Mouse (Mus musculus): ENCODE data around the gene Nav2. TPM values are rescaled to one million over a fixed set of nuclear protein-coding genes. Genes with fewer than 3 reads are reported as not detected.

Gene Nav2
- 100 to 1,000 TPM in 1 of 2 experiments, 10 to 100 TPM in 1; 94.6 to 122 TPM for total RNA-seq (2021)
- long read RNA-seq, experiment 1, partial matches to known transcripts = 0 of 6 reads
- long read RNA-seq, experiment 1, other reads (novel, unspliced or antisense) = 6 of 6 reads
- long read RNA-seq, experiment 2, partial matches to known transcripts = 1 of 10 reads
- long read RNA-seq, experiment 2, other reads (novel, unspliced or antisense) = 8 of 10 reads

- no peak for DNase-seq (ENCODE audit: low spot score in 2 of 2)
- intact Hi-C loops (cut with DNase I) = no loop called here
Observed at GRCm38 (mm10) chr7:48908521-48909341, at the start of gene Nav2. Gene Nav2 (plus strand): TSS chr7:48908716.

- intact Hi-C loops (cut with DNase I) = no loop called here
- DNase-seq (ENCODE audit: low spot score in 2 of 2) = no peak
Observed at GRCm38 (mm10) chr7:48859362-48859761, 49.2 kb upstream of the Nav2 start.

DNA sequence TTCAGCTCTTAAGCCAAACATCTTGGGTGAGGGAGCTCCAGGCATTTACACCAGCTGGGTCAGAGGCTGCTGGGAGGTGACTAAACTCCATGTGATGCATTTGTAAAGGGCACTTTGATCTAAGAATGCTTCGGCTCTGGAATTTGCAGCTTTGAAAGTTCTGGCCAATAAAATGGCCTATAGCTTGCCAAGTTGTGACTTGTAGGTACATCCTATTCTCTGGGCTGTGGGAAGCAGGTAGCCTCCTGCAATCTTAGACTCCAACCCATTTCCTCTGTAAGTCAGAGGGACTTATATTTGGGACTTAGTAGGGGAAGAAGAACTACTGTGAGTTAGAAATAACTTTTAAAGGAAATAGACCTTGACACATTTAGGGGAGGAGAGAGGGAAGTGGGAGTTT lies 47.6 kb upstream of the Nav2 start:
- DNase-seq (ENCODE audit: low spot score in 2 of 2) = no peak
- intact Hi-C loops (cut with DNase I) = no loop called here

- intact Hi-C loops (cut with DNase I) = no loop called here
- DNase-seq (ENCODE audit: low spot score in 2 of 2) = no peak
Observed at GRCm38 (mm10) chr7:48861796-48862195, 46.7 kb upstream of the Nav2 start.

DNA sequence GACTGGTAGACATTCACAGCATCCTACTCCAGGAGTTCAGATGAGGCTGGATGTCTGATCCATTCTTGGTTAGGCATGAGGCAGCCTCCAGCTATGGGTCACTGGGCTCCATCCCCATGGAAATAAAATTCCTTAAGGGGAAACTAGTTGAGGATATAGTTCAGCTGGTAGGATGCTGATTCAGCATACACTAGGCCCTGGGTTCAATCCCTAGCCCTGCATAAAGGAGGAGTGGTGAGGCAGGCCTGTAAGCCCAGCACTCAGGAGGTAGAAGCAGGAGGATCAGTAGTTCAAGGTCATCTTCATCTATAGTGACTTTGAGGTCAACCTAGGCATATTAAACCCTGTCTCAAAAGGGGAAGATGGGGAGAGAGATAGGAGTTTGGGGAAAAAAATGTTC lies 44.3 kb upstream of the Nav2 start:
- no peak for DNase-seq (ENCODE audit: low spot score in 2 of 2)
- intact Hi-C loops (cut with DNase I) = no loop called here

- DNase-seq (ENCODE audit: low spot score in 2 of 2) = no peak
- intact Hi-C loops (cut with DNase I) = no loop called here
Observed at GRCm38 (mm10) chr7:48864671-48865458, 43.7 kb upstream of the Nav2 start.

- intact Hi-C loops (cut with DNase I) = no loop called here
Observed at GRCm38 (mm10) chr7:48867576-48867975, 40.9 kb upstream of the Nav2 start.

GRCm38 (mm10) chr7:48870144-48870543 lies 38.4 kb upstream of the Nav2 start:
- intact Hi-C loops (cut with DNase I) = loop anchor here (5.0 kb wide), 1 partner anchor 63 kb away; no protein-coding TSS in a partner anchor
- DNase-seq (ENCODE audit: low spot score in 2 of 2) = no peak

More at GRCm38 (mm10) chr7:48867576-48867975, 40.9 kb upstream of the Nav2 start:
- no peak for DNase-seq (ENCODE audit: low spot score in 2 of 2)

DNA sequence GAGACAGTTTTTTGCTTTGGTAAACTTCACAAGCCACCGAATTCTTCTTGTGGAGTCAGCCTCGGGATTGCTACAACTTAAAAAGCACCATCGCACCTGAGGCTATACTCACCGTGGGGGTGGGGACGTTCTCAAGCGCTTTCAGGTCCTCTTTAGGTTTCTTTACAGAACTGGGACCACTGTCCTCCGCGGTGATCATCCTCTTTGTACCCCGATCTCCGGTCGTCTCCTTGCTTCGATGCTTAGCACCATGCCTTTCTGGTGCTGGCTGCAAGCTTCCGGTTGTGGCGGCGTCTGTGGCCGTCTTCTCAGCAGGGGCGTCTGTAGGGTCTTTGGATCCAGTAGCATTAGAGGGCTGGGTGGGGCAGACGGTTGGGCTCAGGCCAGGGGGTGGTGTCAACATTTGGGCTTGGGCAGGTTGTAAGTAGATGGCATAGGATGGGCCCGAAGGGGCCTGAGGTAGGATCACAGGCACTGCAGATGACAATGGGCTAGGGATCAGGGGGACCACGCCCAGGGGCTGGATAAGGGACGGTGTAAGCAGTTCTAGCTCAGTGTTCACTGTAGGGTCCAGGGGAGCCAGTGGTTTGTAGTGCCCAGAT lies 37.8 kb upstream of the Nav2 start:
- intact Hi-C loops (cut with DNase I) = loop anchor here (5.0 kb wide), 1 partner anchor 63 kb away; no protein-coding TSS in a partner anchor
- no peak for DNase-seq (ENCODE audit: low spot score in 2 of 2)

DNA sequence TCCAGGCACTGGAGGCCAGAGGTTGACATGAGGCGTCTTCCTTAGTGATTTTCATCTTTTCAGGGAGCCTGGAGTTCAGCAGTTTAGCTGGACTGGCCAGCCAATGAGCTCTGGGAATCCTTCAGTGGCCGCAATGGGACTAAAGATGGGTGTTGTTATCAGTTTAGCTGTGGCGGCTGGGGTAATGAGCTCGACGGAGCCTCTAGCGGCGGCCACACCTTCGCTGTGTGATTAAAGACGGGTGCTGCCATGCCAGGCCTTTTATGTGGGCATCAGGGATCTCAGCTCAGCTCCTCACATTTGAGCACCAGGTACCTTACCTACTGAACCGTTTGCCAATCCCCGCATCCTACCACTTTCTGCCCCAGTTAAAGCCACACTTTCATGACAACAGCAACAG lies 37.2 kb upstream of the Nav2 start:
- intact Hi-C loops (cut with DNase I) = loop anchor here (5.0 kb wide), 1 partner anchor 64 kb away; no protein-coding TSS in a partner anchor
- DNase-seq (ENCODE audit: low spot score in 2 of 2) = no peak

DNA sequence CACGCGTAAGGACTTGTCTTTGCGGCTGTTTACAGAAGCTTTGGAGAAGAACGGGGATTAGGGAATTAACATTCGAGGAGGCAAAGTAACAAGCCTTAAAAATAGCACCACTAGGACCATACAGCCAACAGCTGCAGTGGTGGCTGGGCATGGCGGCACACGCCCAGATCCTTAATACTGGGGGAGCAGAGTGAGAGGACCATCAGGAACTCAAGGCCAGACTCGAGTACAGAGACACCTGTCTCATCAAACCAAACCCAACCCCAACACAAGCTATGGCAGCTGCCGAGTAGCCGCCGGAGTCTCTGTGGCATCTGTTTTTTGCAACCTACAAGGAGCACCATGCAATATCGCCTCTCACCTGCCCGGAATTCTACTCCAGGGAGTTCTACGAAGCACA lies 33.4 kb upstream of the Nav2 start:
- intact Hi-C loops (cut with DNase I) = loop anchor here (5.0 kb wide), 1 partner anchor 58 kb away; no protein-coding TSS in a partner anchor
- no peak for DNase-seq (ENCODE audit: low spot score in 2 of 2)

DNA sequence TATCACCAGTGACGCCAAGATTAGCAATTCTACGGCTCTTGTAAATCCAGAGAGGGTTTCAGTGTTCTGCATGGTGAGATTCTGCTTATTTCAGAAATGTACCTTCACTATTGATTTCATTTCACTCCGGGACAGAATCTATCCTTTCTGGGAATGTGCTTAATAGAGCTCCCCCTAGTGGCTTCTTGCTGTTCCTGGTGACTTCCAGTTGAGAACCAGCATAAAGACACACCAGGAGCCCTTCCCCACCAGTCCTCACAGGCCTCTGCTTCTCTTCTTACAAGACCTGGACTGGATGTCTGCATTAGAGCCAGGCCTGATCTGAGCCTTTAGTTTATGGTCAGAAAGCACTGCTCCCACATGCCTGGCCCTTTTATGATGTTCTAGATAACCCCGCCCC lies 32.0 kb upstream of the Nav2 start:
- DNase-seq (ENCODE audit: low spot score in 2 of 2) = peak; percentile 70 to 81
- intact Hi-C loops (cut with DNase I) = loop anchor here (2.0 to 5.0 kb wide), 2 partner anchors 59 to 126 kb away; no protein-coding TSS in a partner anchor

GRCm38 (mm10) chr7:48877786-48878390 lies 30.6 kb upstream of the Nav2 start:
- intact Hi-C loops (cut with DNase I) = loop anchor here (2.0 to 5.0 kb wide), 2 partner anchors 61 to 127 kb away; no protein-coding TSS in a partner anchor

DNA sequence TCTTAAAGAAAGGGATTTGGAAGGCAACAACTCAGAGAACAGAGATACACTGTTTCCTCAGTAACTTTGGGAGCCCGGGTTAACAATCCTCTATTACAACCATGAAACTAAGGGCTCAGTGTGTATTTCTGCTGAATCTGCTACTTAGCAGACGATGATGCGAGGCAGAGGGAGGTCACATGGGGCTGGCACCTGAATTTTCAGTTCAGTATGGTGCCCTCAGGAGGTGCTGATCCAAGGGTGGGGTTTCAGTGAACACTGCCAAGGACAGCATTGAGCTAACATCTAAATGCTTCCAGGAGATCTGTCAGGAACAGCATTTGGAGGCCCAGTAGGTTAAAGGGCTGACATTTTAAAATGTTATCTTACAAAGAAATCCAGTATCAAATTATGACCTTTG lies 28.9 kb upstream of the Nav2 start:
- no peak for DNase-seq (ENCODE audit: low spot score in 2 of 2)
- intact Hi-C loops (cut with DNase I) = loop anchor here (5.0 kb wide), 1 partner anchor 62 kb away; no protein-coding TSS in a partner anchor

More at GRCm38 (mm10) chr7:48877786-48878390, 30.6 kb upstream of the Nav2 start:
- DNase-seq (ENCODE audit: low spot score in 2 of 2) = no peak

DNA sequence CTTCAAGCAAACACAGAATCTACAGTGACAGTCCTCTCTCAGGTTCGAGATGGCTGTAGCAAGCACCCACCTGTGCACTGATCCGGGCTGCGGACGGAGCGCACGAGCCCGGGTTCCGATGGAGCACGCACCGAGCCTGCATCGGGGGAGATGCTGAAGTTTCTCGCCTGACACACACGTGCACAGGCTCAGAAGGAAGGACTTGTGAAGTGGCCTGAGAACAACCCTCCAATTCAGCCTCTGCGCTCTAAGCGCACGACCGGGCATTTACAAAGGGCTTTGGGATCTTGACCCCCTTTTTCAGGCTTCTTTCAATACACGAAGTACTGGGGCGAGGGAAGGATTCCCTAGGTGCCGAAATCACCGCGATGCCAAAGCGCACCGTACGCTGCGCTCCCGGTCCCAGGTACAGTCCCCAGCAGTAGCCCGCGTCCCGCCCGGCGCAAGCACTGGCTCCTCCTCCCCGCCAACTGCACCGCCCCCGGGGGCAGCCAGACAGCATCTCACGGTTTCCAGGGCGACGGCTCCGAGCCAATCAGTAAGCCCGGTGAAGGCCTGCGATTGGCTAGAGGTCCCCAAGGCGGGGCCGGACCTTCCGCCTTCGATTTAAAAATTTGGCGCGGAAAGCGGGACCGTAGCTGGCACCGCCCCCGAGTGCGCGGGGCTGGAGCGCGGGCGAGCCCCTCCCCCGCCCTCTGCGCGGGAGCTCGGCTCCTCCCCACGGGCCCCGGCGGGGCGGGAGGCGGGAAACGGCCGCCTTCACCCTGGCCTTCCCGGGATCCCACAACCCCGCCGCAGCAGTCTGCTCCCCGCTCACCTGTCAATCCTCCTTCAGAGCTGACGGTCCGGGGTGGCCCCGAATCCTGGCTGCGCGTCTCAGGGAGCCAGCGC lies 27.7 kb upstream of the Nav2 start:
- intact Hi-C loops (cut with DNase I) = no loop called here
- DNase-seq (ENCODE audit: low spot score in 2 of 2) = peak; percentile 96

- peak; percentile 42 to 55 for DNase-seq (ENCODE audit: low spot score in 2 of 2)
- intact Hi-C loops (cut with DNase I) = no loop called here
Observed at GRCm38 (mm10) chr7:48881486-48881885, 27.0 kb upstream of the Nav2 start, which contains the start of gene E2f8. Gene E2f8 (minus strand): TSS chr7:48881596.

GRCm38 (mm10) chr7:48881971-48882609 lies 26.4 kb upstream of the Nav2 start:
- intact Hi-C loops (cut with DNase I) = no loop called here
- DNase-seq (ENCODE audit: low spot score in 2 of 2) = no peak

Measured in left cerebral cortex, postnatal 14 days (tissue).